Mouse (Mus musculus) brain, embryonic 14.5 days (tissue): ENCODE measurements at regions not wholly inside any gene's neighbourhood (a gene's known extent, or its start where the extent isn't known, plus 50 kb on each side); places are given as distances from the start of the nearest gene placed in this dataset.

Experiments used
- DNase-seq: peaks from one replicate; pipeline ENCODE4 v3.0.0-alpha.2; 2011; ENCODE audit warnings: low read depth
- CTCF ChIP-seq: fragments of 200-500 bp; IDR thresholded peaks from 2 replicates; pipeline ENCODE4 v1.5.1; 2012; ENCODE audit warnings: inconsistent platforms, mild to moderate bottlenecking, moderate library complexity, borderline replicate concordance; ENCODE audit not compliant: insufficient read depth, insufficient read length; ENCODE audit errors: extremely low read depth
- POLR2A ChIP-seq: fragments of 200-500 bp; IDR thresholded peaks from 2 replicates; pipeline ENCODE4 v1.6.1; 2012; ENCODE audit warnings: mild to moderate bottlenecking, inconsistent platforms, borderline replicate concordance; ENCODE audit not compliant: poor library complexity, insufficient read depth, insufficient read length, severe bottlenecking; ENCODE audit errors: extremely low read depth

- DNase-seq, result no peak
- TF ChIP-seq POLR2A (no peak), CTCF (no peak)
Measured at GRCm38 (mm10) chr2:123267036-123267435, 502.0 kb downstream of the Sqor start.

GRCm38 (mm10) chr2:123274866-123275735, 510.1 kb downstream of the Sqor start:
- TF ChIP-seq CTCF, result no peak
- TF ChIP-seq POLR2A, result no peak
- DNase-seq, result peak; percentile 69

- DNase-seq, result peak; percentile 60
- no peak for TF ChIP-seq CTCF
- no peak for TF ChIP-seq POLR2A
Measured at GRCm38 (mm10) chr2:123275736-123276330, 510.8 kb downstream of the Sqor start.

GRCm38 (mm10) chr2:123311554-123312276, 546.7 kb downstream of the Sqor start:
- DNase-seq, result no peak

GRCm38 (mm10) chr2:123312277-123312617, 547.2 kb downstream of the Sqor start:
- TF ChIP-seq CTCF, result peak; percentile 86; the same call in 1 of the 2 replicates
- no peak for TF ChIP-seq POLR2A
- peak; percentile 89 for DNase-seq

More at GRCm38 (mm10) chr2:123311554-123312276, 546.7 kb downstream of the Sqor start:
- TF ChIP-seq POLR2A (no peak), CTCF (no peak)

- no peak for DNase-seq
- no peak for TF ChIP-seq POLR2A
- TF ChIP-seq CTCF, result no peak
Measured at GRCm38 (mm10) chr2:123320448-123321097, 555.5 kb downstream of the Sqor start.

GRCm38 (mm10) chr2:123323769-123324168, 558.7 kb downstream of the Sqor start:
- peak; percentile 70 for DNase-seq
- TF ChIP-seq POLR2A, result no peak
- TF ChIP-seq CTCF, result no peak

- DNase-seq, result no peak
- TF ChIP-seq POLR2A (no peak), CTCF (no peak)
Measured at GRCm38 (mm10) chr2:123324896-123325295, 559.9 kb downstream of the Sqor start.

GRCm38 (mm10) chr2:123349625-123350346, 584.7 kb downstream of the Sqor start:
- DNase-seq, result peak; percentile 91
- TF ChIP-seq POLR2A, result no peak

GRCm38 (mm10) chr2:123364204-123364603, 599.2 kb downstream of the Sqor start:
- peak; percentile 94 for DNase-seq
- no peak for TF ChIP-seq POLR2A
- TF ChIP-seq CTCF, result no peak

- DNase-seq, result no peak
- no peak for TF ChIP-seq POLR2A
Measured at GRCm38 (mm10) chr2:123366571-123366970, 601.5 kb downstream of the Sqor start.

GRCm38 (mm10) chr2:123385622-123386418, 620.8 kb downstream of the Sqor start:
- peak; percentile 58 for DNase-seq
- no peak for TF ChIP-seq POLR2A
- TF ChIP-seq CTCF, result no peak
